Mouse (Mus musculus): Measurements from ENCODE around the gene Ccser2.
A peak's percentile ranks its signal among the peaks of the same experiment; 100 is the strongest.

The Ccser2 gene

DNA sequence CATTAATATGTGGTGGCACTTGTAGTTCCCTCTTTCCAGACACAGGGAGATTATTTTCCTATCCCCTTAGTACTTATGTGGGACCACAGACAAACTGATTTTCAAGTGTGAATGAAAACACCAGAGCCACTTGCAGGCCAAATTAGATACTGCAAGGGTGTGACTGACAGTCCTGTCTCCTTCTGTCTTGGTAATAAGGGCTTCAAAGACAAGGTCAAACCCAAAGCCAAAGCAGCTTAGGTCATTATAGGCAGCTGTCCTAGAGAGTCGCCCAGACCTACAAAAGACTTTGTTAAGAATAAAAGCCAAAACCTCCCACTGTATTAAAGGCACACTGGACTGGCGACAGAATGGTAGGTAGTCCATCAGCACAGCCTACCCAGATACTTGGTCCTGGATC lies 30.6 kb downstream of the Ccser2 start:
- DNase-seq (ENCODE audit: low spot score): no peak

- DNase-seq (ENCODE audit: low spot score): no peak
Measured at GRCm38 (mm10) chr14:36937080-36937878, 31.3 kb downstream of the Ccser2 start.

GRCm38 (mm10) chr14:36932638-36933382 lies 35.8 kb downstream of the Ccser2 start:
- DNase-seq (ENCODE audit: low spot score): no peak

GRCm38 (mm10) chr14:36932038-36932437 lies 36.5 kb downstream of the Ccser2 start:
- no peak for DNase-seq (ENCODE audit: low spot score)

DNA sequence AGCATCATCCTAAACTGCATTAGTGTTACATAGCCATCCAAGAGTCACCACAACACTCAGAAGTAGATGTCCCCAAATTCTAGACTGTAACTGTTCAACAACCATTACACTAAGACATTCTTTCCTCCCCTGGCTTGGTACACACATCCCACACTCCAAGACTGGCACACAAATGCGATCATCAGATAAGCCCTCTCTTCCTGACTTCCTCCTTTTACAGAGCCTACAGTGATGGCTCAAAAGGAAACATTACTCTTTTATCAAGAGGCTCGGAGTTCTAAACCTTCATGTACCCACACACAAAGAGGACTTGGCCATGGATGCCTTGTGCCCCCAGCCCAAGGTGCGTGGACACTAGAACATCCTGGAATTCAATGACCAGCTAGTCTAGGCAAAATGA lies 45.2 kb downstream of the Ccser2 start:
- no peak for DNase-seq (ENCODE audit: low spot score)

- no peak for DNase-seq (ENCODE audit: low spot score)
Measured at GRCm38 (mm10) chr14:36921346-36922049, 47.1 kb downstream of the Ccser2 start.

DNA sequence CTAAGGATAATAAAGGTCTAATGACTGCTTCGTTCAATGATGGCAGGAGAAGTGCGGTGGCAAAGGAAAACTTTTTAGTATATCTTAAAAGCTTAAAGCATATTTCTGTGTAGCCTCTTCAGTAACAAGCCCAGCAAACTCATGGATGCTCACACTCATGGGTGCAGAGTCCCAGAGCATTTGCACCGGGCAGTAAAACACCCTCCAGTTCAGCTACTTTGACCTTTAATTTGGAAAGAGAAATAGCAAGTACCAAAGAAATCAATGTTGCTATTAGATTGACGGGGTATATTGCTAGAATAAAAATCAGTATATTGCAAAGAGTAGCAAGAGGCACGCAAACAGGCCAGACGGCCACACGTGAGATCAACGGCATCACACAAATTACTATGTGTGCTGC lies 48.7 kb downstream of the Ccser2 start:
- DNase-seq (ENCODE audit: low spot score): no peak

DNA sequence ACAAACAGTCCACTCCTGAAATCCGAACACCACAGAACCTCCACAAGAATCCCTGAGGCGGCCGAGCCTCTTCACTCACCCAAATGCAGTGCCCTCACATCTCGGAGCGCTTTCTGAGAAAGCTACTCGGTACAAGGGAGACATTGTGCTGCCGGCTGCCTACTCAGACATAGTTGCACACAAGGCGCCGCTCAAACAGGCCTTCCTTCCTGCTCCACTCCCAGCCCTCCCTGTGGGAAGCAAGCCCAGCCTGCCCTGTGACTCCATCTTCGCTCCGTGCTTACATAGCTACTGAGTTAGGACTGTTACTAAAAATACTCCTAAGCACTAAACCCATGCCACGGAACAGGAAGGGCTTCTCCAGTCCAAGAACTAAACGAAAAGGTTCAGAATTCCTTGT lies 49.4 kb downstream of the Ccser2 start:
- DNase-seq (ENCODE audit: low spot score): peak; percentile 67

DNA sequence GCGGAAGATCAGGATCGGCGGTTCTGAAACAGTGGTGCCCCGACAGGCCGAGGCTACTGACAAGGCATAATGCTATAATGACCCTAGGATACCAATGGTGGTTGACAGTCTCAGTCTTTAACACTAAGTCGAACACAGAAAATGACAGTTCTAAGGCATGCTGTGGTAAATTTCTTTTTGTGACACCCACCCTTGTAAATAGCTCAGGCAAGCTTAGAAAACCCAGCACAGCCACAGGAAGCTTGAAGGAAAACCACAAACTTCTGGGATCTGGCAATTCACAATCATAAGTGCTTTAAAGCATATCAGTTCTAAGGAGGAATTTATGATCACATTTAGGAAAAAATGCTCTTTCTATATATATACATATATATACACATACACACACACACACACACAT lies 53.4 kb downstream of the Ccser2 start:
- DNase-seq (ENCODE audit: low spot score): no peak

- no peak for DNase-seq (ENCODE audit: low spot score)
Measured at GRCm38 (mm10) chr14:36914473-36915005, 54.0 kb downstream of the Ccser2 start.

DNA sequence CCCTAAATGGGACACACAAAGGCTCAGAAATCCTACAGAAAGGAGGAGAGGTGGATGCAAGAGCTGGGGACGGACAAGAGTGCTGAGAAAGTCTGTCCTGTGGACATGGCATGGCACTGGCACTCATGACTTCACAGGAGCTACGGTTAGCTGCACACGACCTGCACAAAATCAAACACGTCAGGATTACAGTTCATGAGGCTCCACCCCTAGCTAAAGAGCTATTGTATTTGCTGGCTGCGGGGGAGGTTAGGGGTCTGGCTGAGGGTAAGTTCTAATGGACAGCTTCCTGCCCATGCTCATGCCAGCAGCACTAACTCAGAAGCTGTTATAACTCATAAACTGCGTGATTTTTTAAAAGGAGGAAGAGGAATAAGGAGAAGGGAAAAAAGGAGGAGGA lies 56.8 kb downstream of the Ccser2 start:
- no peak for DNase-seq (ENCODE audit: low spot score)

DNA sequence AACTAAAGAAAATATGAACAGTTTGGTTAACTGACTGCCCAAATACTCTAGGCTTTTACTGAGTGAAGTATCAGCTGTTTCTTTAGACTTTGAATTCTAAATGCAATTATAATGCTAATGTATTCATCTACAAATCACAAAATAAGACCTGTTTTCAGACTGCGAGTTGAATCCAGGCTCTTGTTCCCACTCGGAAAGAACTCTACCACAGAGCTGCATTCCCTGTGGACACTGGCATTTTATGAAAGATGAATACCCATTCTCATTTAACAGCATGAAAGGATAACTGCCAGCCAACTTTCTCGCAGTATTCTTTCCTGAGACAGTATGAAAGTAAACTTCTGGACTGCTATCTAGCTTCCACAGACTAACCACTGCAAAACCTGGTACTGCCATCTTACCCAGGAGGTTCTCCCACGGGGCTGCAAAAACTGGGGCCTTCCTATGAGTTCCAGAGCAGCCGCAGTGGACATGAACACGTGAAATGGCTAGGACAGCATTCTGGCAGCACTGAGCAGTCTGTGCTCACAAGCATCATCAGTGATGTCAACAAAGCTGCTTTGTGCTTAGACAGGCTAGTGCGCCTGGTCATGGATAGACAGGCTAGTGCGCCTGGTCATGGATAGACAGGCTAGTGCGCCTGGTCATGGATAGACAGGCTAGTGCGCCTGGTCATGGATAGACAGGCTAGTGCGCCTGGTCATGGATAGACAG lies 62.6 kb downstream of the Ccser2 start:
- no peak for DNase-seq (ENCODE audit: low spot score)

- no peak for DNase-seq (ENCODE audit: low spot score)
Measured at GRCm38 (mm10) chr14:36904206-36904605, 64.4 kb downstream of the Ccser2 start.

DNA sequence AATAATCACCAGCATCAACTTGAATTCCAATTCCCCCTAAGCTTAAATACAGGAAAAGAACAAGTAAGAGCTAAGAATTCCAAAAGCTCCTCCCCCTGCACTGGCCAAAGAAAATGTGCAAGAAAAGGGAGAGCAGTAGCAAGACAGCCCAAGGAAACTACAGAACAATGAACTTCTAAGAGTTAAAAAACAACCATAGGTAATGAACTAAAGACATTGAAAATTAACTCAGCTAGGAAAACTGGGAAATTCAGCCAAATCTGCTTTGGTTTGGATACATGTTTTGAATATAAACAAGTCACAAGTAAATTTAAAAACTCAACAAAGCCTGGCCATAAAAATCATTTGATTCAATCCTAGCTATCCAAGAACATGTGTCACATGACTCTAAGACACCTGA lies 67.7 kb downstream of the Ccser2 start:
- DNase-seq (ENCODE audit: low spot score): no peak

GRCm38 (mm10) chr14:36894701-36895100 lies 73.9 kb downstream of the Ccser2 start:
- no peak for DNase-seq (ENCODE audit: low spot score)

DNA sequence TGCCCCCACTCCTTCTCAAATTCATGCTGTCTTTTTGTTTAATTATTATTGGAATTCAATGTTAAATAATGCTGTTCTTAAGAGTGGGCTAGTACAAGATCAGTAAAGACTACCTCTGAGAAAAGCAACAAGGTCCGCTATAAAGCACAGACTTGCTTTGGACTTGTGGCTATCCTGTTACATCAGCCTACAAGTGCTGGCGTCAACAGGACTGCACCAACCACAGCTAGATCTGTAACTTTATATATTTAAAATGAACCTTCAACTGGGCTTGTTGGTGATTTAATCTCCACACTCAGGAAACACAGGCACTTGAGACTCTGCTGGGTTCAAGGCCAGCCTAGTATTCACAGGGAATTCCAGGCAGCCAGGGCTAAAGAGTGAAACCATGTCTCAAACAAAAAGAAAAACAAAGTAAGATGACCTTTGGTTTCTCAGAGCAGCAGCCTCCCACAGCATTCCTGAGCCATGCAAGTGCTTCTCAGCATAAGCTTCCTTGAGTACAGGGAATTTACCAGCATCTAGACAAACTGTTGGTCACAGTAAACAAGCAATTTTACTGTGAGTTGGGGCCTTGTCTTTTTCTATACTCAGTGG lies 75.7 kb downstream of the Ccser2 start:
- DNase-seq (ENCODE audit: low spot score): peak; percentile 47

- no peak for DNase-seq (ENCODE audit: low spot score)
Measured at GRCm38 (mm10) chr14:36890130-36890529, 78.4 kb downstream of the Ccser2 start.

DNA sequence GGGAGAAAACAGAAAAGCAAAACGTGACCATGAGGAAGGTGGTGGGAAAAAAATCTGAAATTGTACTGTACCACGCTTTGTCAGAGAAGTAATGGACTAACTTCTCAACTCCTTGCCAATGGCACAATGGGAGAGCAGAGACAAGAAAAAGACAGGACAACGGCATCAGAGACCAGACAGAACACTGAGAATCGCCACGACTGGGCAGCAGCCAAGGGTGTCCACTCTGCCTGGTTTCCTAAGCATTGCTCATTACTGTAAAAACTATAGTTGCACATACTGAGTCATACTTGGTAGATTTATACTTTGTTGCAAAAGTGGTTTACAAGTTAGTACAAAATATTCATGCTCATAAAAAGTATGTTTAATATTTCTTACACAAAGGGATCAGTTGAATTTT lies 82.9 kb downstream of the Ccser2 start:
- no peak for DNase-seq (ENCODE audit: low spot score)

GRCm38 (mm10) chr14:36885117-36885516 lies 83.5 kb downstream of the Ccser2 start:
- no peak for DNase-seq (ENCODE audit: low spot score)

DNA sequence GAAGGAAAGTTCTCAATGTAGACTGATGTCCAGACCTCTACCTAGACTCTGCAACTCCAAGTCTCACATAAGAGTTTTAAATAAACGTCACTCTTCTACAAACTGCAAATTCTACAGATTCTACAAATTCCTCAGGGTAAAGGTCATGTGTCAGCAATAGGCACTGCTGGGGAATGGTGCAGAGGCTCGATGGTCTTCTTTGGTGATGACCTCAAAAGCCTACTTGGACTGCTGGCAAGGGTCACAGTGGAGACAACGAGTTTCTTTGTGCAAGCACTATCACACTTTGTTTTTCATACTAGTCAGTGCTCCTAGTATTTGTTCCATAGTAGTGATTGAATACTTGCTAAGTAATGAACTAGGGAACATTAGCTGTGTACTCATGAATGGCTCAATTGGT lies 85.0 kb downstream of the Ccser2 start:
- DNase-seq (ENCODE audit: low spot score): no peak

DNA sequence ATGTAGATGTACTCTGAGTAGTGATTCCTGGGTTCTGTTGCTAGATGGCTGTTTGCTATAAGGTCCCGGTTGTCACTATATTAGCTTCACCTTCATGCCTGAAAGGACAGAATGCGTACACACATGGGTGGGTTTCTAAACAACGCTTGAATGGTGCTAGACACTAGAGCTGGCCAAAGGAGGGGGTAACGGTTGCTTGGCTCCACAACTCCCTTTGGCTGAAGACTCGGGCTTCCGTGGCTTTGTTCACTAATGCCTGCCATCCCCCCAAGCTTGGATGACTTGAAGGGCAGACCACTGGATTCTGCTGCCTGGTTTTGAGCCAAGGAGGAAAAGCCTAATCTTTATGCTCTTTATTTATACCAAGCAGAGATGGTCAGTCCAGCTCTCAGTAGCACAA lies 98.3 kb downstream of the Ccser2 start:
- DNase-seq (ENCODE audit: low spot score): no peak
